Mouse (Mus musculus) lung, postnatal 0 days (tissue): ENCODE data around the gene Zbtb37. TPM values are rescaled to one million over a fixed set of nuclear protein-coding genes. Genes with fewer than 3 reads are reported as not detected.
"Not testable (repeated sequence)": the region's sequence is repeated elsewhere in the genome, so short reads cannot be mapped to it uniquely, and the experiment has no call there.

Source experiments
- ATAC-seq: fragments of 200-750 bp; cut with Nextera tagmentation; 2 replicates; pipeline ENCODE4 v1.8.0; 2017; ENCODE audit warnings: moderate library complexity
- DNase-seq: peaks from one replicate; pipeline ENCODE4 v3.0.0-alpha.2; 2016; ENCODE audit warnings: low spot score
- H3K27ac ChIP-seq: fragments of 300-500 bp; sonication (generic); 2 replicates; pipeline ENCODE4 v1.5.1; 2014; ENCODE audit warnings: antibody characterized with exemption, mild to moderate bottlenecking, low read length, mixed read lengths
- H3K27me3 ChIP-seq: fragments of 300-500 bp; sonication (generic); replicated peaks from 2 replicates; pipeline ENCODE4 v1.6.1; 2014; ENCODE audit warnings: low read length, mixed read lengths; ENCODE audit not compliant: insufficient read depth
- H3K36me3 ChIP-seq: fragments of 300-500 bp; sonication (generic); 2 replicates; pipeline ENCODE4 v1.6.1; 2014; ENCODE audit warnings: low read length, mixed read lengths; ENCODE audit not compliant: insufficient read depth
- H3K4me1 ChIP-seq: fragments of 300-500 bp; sonication (generic); 2 replicates; pipeline ENCODE4 v1.6.1; 2014; ENCODE audit warnings: antibody characterized with exemption, low read depth, low read length, mixed read lengths; ENCODE audit not compliant: insufficient read depth
- H3K4me2 ChIP-seq: fragments of 300-500 bp; sonication (generic); replicated peaks from 2 replicates; pipeline ENCODE4 v1.6.1; 2014; ENCODE audit warnings: low read depth, mild to moderate bottlenecking, low read length, moderate library complexity, mixed read lengths
- H3K4me3 ChIP-seq: fragments of 300-500 bp; sonication (generic); 2 replicates; pipeline ENCODE4 v1.5.1; 2014; ENCODE audit warnings: low read depth, low read length
- H3K9ac ChIP-seq: fragments of 300-500 bp; sonication (generic); replicated peaks from 2 replicates; pipeline ENCODE4 v1.6.1; 2014; ENCODE audit warnings: low read depth, mild to moderate bottlenecking
- H3K9me3 ChIP-seq: fragments of 300-500 bp; sonication (generic); 2 replicates; pipeline ENCODE4 v1.6.1; 2016; ENCODE audit warnings: low read length, mixed read lengths
- CTCF ChIP-seq: IDR thresholded peaks from 2 replicates; pipeline ENCODE4 v1.5.1; 2016; ENCODE audit warnings: antibody characterized with exemption, mild to moderate bottlenecking
- EP300 ChIP-seq: IDR thresholded peaks from 2 replicates; pipeline ENCODE4 v1.6.1; 2016; ENCODE audit warnings: antibody characterized with exemption, mild to moderate bottlenecking, control low read depth
- WGBS: fragments of 180-500 bp; shearing (Covaris S2); extraction: QIAGEN DNeasy Blood & Tissue Kit; methylation state at CpG from one replicate; pipeline ENCODE4 v1.1.7; 2014; 5-methylcytosine and 5-hydroxymethylcytosine counted together
- polyA plus RNA-seq: library from polyadenylated mRNA; unstranded; fragments of >200 nt; fragmentation: Nextera tagmentation; extraction: Ambion mirVana; gene quantifications from 2 replicates; pipeline ENCODE4 v1.2.1, GENCODE M21; 2015

Gene Zbtb37
- polyA plus RNA-seq, 1 experiment from 2014 or later = 4.5 TPM

DNA sequence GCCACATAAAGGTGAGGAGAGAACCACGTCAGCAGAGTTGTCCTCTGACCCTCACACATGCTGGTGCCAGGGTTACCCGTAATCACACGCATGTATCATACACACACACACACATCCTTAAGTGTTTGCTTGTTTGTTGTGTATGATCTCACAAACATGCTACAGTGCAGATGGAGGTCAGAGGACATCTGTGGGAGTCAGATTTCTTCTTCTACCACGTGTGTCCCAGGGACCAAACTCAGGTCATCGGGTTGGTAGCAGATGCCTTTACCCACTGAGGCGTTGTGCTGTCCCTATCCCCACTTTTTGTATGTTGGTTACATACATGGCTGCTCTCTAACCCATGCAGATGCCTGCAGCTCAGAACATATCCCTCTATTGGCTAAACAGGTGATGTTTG lies 49.2 kb downstream of the Zbtb37 start:
- Histone ChIP-seq H3K9ac (no peak overlapping the region), H3K4me1 (no peaks in the 10 kb centered on the region; the same call in 1 of the 2 replicates), H3K27me3 (no peaks in the 10 kb centered on the region), H3K27ac (no peak overlapping the region), H3K4me3 (no peak overlapping the region), H3K9me3 (no peaks in the 10 kb centered on the region), H3K36me3 (no peaks in the 10 kb centered on the region), H3K4me2 (no peak overlapping the region)
- no peak for DNase-seq
- WGBS = 76% methylated on average over 6 of the region's 6 CpGs
- ATAC-seq = no peak
- TF ChIP-seq CTCF = no peak
- TF ChIP-seq EP300 = no peak

DNA sequence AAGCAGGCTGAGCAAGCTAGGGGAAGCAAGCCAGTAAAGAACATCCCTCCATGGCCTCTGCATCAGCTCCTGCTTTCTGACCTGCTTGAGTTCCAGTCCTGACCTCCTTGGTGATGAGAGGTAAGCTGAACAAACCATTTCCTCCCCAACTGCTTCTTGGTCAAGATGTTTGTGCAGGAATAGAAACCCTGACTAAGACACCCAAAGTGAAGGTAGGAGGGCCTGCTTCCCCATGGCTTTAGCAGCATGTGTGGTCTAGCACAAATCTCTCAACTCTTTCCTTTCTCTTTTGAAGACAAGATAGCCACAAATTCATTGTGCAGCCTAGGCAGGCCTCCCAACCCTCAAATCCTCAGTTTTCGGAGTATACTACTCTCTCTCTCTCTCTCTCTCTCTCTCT lies 49.9 kb downstream of the Zbtb37 start:
- not testable (repeated sequence) for H3K4me3 ChIP-seq, H3K4me2 ChIP-seq, H3K9ac ChIP-seq, H3K27ac ChIP-seq, DNase-seq, H3K4me1 ChIP-seq, H3K36me3 ChIP-seq, H3K27me3 ChIP-seq, H3K9me3 ChIP-seq, ATAC-seq
- 83% methylated on average over 1 of the region's 1 CpGs for WGBS

GRCm38 (mm10) chr1:160982887-160983286 lies 51.8 kb downstream of the Zbtb37 start:
- no peak overlapping the region for H3K27ac ChIP-seq
- no peak overlapping the region for H3K9ac ChIP-seq
- no peaks in the 10 kb centered on the region; the same call in 1 of the 2 replicates for H3K4me1 ChIP-seq
- no peak overlapping the region for H3K4me3 ChIP-seq
- DNase-seq = peak; percentile 41
- no peak for ATAC-seq
- H3K9me3 ChIP-seq = no peaks in the 10 kb centered on the region
- no peak for TF ChIP-seq CTCF
- TF ChIP-seq EP300 = no peak
- WGBS = 45% methylated on average over 3 of the region's 3 CpGs
- no peaks in the 10 kb centered on the region for H3K27me3 ChIP-seq
- H3K36me3 ChIP-seq = no peaks in the 10 kb centered on the region
- no peak overlapping the region for H3K4me2 ChIP-seq

DNA sequence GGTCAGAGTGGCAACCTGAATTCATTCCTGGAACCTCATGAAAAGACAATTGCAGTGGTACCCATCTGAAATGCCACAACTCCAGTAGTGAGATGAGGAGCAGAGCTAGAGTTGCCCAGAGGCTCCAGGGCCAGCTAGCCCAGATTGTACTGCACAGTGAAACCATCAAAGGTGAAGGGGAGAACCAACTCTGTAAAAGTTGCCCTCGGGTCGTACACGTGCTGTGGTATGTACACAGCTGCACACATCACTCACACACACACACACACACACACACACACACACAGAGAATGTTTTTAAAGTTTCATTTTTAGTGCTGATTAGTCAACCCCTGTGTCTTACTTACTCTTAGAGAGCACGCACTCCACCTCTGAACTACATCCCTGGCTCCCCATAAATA lies 53.3 kb downstream of the Zbtb37 start:
- no peak overlapping the region for H3K4me2 ChIP-seq
- no peaks in the 10 kb centered on the region; the same call in 1 of the 2 replicates for H3K4me1 ChIP-seq
- H3K27ac ChIP-seq = no peak overlapping the region
- no peaks in the 10 kb centered on the region for H3K27me3 ChIP-seq
- no peak for ATAC-seq
- 77% methylated on average over 4 of the region's 4 CpGs for WGBS
- no peaks in the 10 kb centered on the region for H3K9me3 ChIP-seq
- no peak overlapping the region for H3K4me3 ChIP-seq
- H3K9ac ChIP-seq = no peak overlapping the region
- DNase-seq = no peak
- TF ChIP-seq CTCF (no peak), EP300 (no peak)
- H3K36me3 ChIP-seq = no peaks in the 10 kb centered on the region

DNA sequence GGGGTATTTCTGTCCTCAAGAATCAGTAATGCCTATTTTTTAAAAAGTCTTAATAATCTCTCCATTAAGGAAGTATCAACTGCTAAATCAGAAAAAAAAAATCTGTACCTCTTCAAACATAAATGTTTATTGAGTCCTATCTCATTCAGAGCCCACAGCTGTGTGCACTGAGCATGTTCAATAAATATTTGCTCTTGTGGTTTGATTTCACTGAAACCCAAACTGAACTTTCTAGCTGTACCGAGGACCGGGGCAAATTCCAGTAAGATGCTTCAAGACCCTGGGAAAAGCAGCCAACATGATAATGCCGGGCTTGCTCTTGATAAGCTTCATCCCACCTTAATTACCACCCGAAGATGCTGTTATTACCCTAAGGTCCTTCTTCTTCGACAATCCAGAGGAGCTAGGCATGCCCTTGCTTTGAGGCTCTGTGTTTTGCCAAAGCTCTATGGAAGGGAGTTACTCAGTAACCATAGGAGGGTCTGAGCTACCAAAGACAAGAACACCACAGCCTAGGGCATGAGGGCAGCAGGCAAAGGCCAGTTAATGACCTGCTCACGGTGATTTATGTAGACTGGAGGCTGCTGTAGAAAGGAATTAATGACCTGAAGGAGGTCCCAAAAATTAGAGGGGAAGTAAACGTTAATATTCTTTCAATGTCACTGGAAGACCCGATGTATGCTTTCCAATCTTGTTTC lies 54.0 kb downstream of the Zbtb37 start:
- no peak for ATAC-seq
- no peak for DNase-seq
- TF ChIP-seq CTCF = no peak
- TF ChIP-seq EP300 = no peak
- Histone ChIP-seq H3K36me3 (no peaks in the 10 kb centered on the region), H3K9ac (no peak overlapping the region), H3K27me3 (no peaks in the 10 kb centered on the region), H3K9me3 (no peaks in the 10 kb centered on the region), H3K4me1 (no peaks in the 10 kb centered on the region; the same call in 1 of the 2 replicates), H3K4me2 (no peak overlapping the region), H3K27ac (no peak overlapping the region), H3K4me3 (no peak overlapping the region)
- WGBS = 56% methylated on average over 8 of the region's 8 CpGs

GRCm38 (mm10) chr1:160980021-160980420 lies 54.6 kb downstream of the Zbtb37 start:
- no peak for ATAC-seq
- DNase-seq = no peak
- Histone ChIP-seq H3K9me3 (no peaks in the 10 kb centered on the region), H3K4me2 (no peak overlapping the region), H3K4me1 (no peaks in the 10 kb centered on the region; the same call in 1 of the 2 replicates), H3K27ac (no peak overlapping the region), H3K4me3 (no peak overlapping the region), H3K9ac (no peak overlapping the region), H3K27me3 (no peaks in the 10 kb centered on the region), H3K36me3 (no peaks in the 10 kb centered on the region)
- 68% methylated on average over 5 of the region's 5 CpGs for WGBS
- no peak for TF ChIP-seq CTCF
- no peak for TF ChIP-seq EP300
